Mouse (Mus musculus) neural tube, embryonic 15.5 days (tissue): ENCODE data around the gene Nr3c2. TPM values are rescaled to one million over a fixed set of nuclear protein-coding genes. Genes with fewer than 3 reads are reported as not detected.

Source experiments
- ATAC-seq: fragments of 200-750 bp; cut with Nextera tagmentation; 2 replicates; pipeline ENCODE4 v1.8.0; 2017; ENCODE audit warnings: mild to moderate bottlenecking, moderate TSS enrichment, moderate library complexity; ENCODE audit not compliant: low FRiP score
- H3K27ac ChIP-seq: fragments of 300-500 bp; sonication (generic); replicated peaks from 2 replicates; pipeline ENCODE4 v1.5.1; 2015; ENCODE audit warnings: mild to moderate bottlenecking, inconsistent platforms
- H3K27me3 ChIP-seq: fragments of 300-500 bp; sonication (generic); replicated peaks from 2 replicates; pipeline ENCODE4 v1.6.1; 2015; ENCODE audit warnings: inconsistent platforms
- H3K36me3 ChIP-seq: fragments of 300-500 bp; sonication (generic); 2 replicates; pipeline ENCODE4 v1.6.1; 2015; ENCODE audit warnings: inconsistent platforms
- H3K4me1 ChIP-seq: fragments of 300-500 bp; sonication (generic); 2 replicates; pipeline ENCODE4 v1.6.1; 2015; ENCODE audit warnings: inconsistent platforms
- H3K4me2 ChIP-seq: fragments of 300-500 bp; sonication (generic); 2 replicates; pipeline ENCODE4 v1.6.1; 2015; ENCODE audit warnings: inconsistent platforms, mild to moderate bottlenecking, moderate library complexity
- H3K4me3 ChIP-seq: fragments of 300-500 bp; sonication (generic); replicated peaks from 2 replicates; pipeline ENCODE4 v1.5.1; 2015; ENCODE audit warnings: mild to moderate bottlenecking, inconsistent platforms
- H3K9ac ChIP-seq: fragments of 300-500 bp; sonication (generic); replicated peaks from 2 replicates; pipeline ENCODE4 v1.6.1; 2015; ENCODE audit warnings: mild to moderate bottlenecking, inconsistent platforms
- H3K9me3 ChIP-seq: fragments of 300-500 bp; sonication (generic); replicated peaks from 2 replicates; pipeline ENCODE4 v1.6.1; 2016; ENCODE audit warnings: inconsistent platforms
- whole genome bisulfite sequencing: fragments of 180-500 bp; shearing (Covaris S2); methylation state at CpG from one replicate; pipeline ENCODE4 v1.1.7; 2015; ENCODE audit warnings: mixed read lengths; 5-methylcytosine and 5-hydroxymethylcytosine counted together
- polyA plus RNA-seq: library from polyadenylated mRNA; unstranded; fragments of >200 nt; fragmentation: Nextera tagmentation; extraction: Ambion mirVana; gene quantifications from 2 replicates; pipeline ENCODE4 v1.2.1, GENCODE M21; 2015

Nr3c2 gene
- polyA plus RNA-seq, 1 experiment from 2014 or later = 8.5 TPM

- Histone ChIP-seq H3K4me1 (no peaks in the 10 kb centered on the region), H3K9ac (no peak overlapping the region), H3K27ac (no peak overlapping the region), H3K4me2 (no peak overlapping the region), H3K9me3 (peaks cover 8% of the 10 kb centered on the region; the same call in 1 of the 2 replicates), H3K36me3 (no peaks in the 10 kb centered on the region), H3K4me3 (no peak overlapping the region), H3K27me3 (no peaks in the 10 kb centered on the region)
- WGBS = 47% methylated on average over 1 of the region's 1 CpGs
- no peak for ATAC-seq
Observed at GRCm38 (mm10) chr8:77267941-77268405, 368.7 kb downstream of the Nr3c2 start.

GRCm38 (mm10) chr8:77272136-77272535 is 372.9 kb downstream of the Nr3c2 start:
- no peaks in the 10 kb centered on the region for H3K36me3 ChIP-seq
- H3K9me3 ChIP-seq = peaks cover 8% of the 10 kb centered on the region; the same call in 1 of the 2 replicates
- no peak for ATAC-seq
- no peaks in the 10 kb centered on the region for H3K27me3 ChIP-seq
- H3K4me2 ChIP-seq = no peak overlapping the region
- no peak overlapping the region for H3K4me3 ChIP-seq
- 90% methylated on average over 6 of the region's 6 CpGs for WGBS
- no peaks in the 10 kb centered on the region for H3K4me1 ChIP-seq
- no peak overlapping the region for H3K9ac ChIP-seq
- no peak overlapping the region for H3K27ac ChIP-seq

GRCm38 (mm10) chr8:77275571-77275970 is 376.3 kb downstream of the Nr3c2 start:
- Histone ChIP-seq H3K27me3 (no peaks in the 10 kb centered on the region), H3K27ac (no peak overlapping the region), H3K36me3 (no peaks in the 10 kb centered on the region), H3K4me1 (no peaks in the 10 kb centered on the region), H3K9me3 (no peaks in the 10 kb centered on the region), H3K4me3 (no peak overlapping the region), H3K9ac (no peak overlapping the region), H3K4me2 (no peak overlapping the region)
- ATAC-seq = no peak
- WGBS = 86% methylated on average over 5 of the region's 5 CpGs

GRCm38 (mm10) chr8:77276827-77277226 is 377.6 kb downstream of the Nr3c2 start:
- Histone ChIP-seq H3K9me3 (no peaks in the 10 kb centered on the region), H3K27me3 (no peaks in the 10 kb centered on the region), H3K9ac (no peak overlapping the region), H3K27ac (no peak overlapping the region), H3K36me3 (no peaks in the 10 kb centered on the region), H3K4me2 (no peak overlapping the region), H3K4me3 (no peak overlapping the region), H3K4me1 (no peaks in the 10 kb centered on the region)
- 87% methylated on average over 10 of the region's 10 CpGs for WGBS
- no peak for ATAC-seq

- no peak for ATAC-seq
- H3K4me3 ChIP-seq = no peak overlapping the region
- no peak overlapping the region for H3K4me2 ChIP-seq
- 95% methylated on average over 4 of the region's 4 CpGs for WGBS
- no peak overlapping the region for H3K9ac ChIP-seq
- no peaks in the 10 kb centered on the region for H3K9me3 ChIP-seq
- H3K36me3 ChIP-seq = no peaks in the 10 kb centered on the region
- H3K4me1 ChIP-seq = no peaks in the 10 kb centered on the region
- H3K27me3 ChIP-seq = no peaks in the 10 kb centered on the region
- H3K27ac ChIP-seq = no peak overlapping the region
Observed at GRCm38 (mm10) chr8:77278246-77278645, 379.0 kb downstream of the Nr3c2 start.

GRCm38 (mm10) chr8:77279977-77280376 is 380.7 kb downstream of the Nr3c2 start:
- no peak overlapping the region for H3K9ac ChIP-seq
- no peak overlapping the region for H3K4me3 ChIP-seq
- 62% methylated on average over 3 of the region's 3 CpGs for WGBS
- no peaks in the 10 kb centered on the region for H3K9me3 ChIP-seq
- H3K27ac ChIP-seq = no peak overlapping the region
- H3K4me2 ChIP-seq = no peak overlapping the region
- no peaks in the 10 kb centered on the region for H3K4me1 ChIP-seq
- no peak for ATAC-seq
- H3K36me3 ChIP-seq = no peaks in the 10 kb centered on the region
- H3K27me3 ChIP-seq = no peaks in the 10 kb centered on the region

GRCm38 (mm10) chr8:77282605-77283236 is 383.5 kb downstream of the Nr3c2 start:
- H3K4me1 ChIP-seq = no peaks in the 10 kb centered on the region
- H3K4me2 ChIP-seq = no peak overlapping the region
- no peaks in the 10 kb centered on the region for H3K27me3 ChIP-seq
- no peak overlapping the region for H3K27ac ChIP-seq
- 89% methylated on average over 7 of the region's 7 CpGs for WGBS
- H3K9ac ChIP-seq = no peak overlapping the region
- ATAC-seq = no peak
- H3K36me3 ChIP-seq = no peaks in the 10 kb centered on the region
- no peak overlapping the region for H3K4me3 ChIP-seq
- no peaks in the 10 kb centered on the region for H3K9me3 ChIP-seq

GRCm38 (mm10) chr8:77284473-77284872 is 385.2 kb downstream of the Nr3c2 start:
- H3K27me3 ChIP-seq = no peaks in the 10 kb centered on the region
- H3K9ac ChIP-seq = no peak overlapping the region
- ATAC-seq = no peak
- no peak overlapping the region for H3K27ac ChIP-seq
- no peaks in the 10 kb centered on the region for H3K9me3 ChIP-seq
- no peaks in the 10 kb centered on the region for H3K4me1 ChIP-seq
- H3K4me3 ChIP-seq = no peak overlapping the region
- H3K36me3 ChIP-seq = no peaks in the 10 kb centered on the region
- no peak overlapping the region for H3K4me2 ChIP-seq
- 92% methylated on average over 3 of the region's 3 CpGs for WGBS

- no peak for ATAC-seq
- no peaks in the 10 kb centered on the region for H3K9me3 ChIP-seq
- H3K27me3 ChIP-seq = no peaks in the 10 kb centered on the region
- no peaks in the 10 kb centered on the region for H3K36me3 ChIP-seq
- H3K4me3 ChIP-seq = no peak overlapping the region
- no peak overlapping the region for H3K4me2 ChIP-seq
- no peaks in the 10 kb centered on the region for H3K4me1 ChIP-seq
- no peak overlapping the region for H3K27ac ChIP-seq
- WGBS = 73% methylated on average over 3 of the region's 3 CpGs
- no peak overlapping the region for H3K9ac ChIP-seq
Observed at GRCm38 (mm10) chr8:77288065-77288464, 388.8 kb downstream of the Nr3c2 start.

GRCm38 (mm10) chr8:77288492-77288891 is 389.2 kb downstream of the Nr3c2 start:
- Histone ChIP-seq H3K9me3 (no peaks in the 10 kb centered on the region), H3K9ac (no peak overlapping the region), H3K27me3 (no peaks in the 10 kb centered on the region), H3K4me3 (no peak overlapping the region), H3K4me2 (no peak overlapping the region), H3K27ac (no peak overlapping the region), H3K4me1 (no peaks in the 10 kb centered on the region), H3K36me3 (no peaks in the 10 kb centered on the region)
- no peak for ATAC-seq
- WGBS = 90% methylated on average over 12 of the region's 12 CpGs

- no peaks in the 10 kb centered on the region for H3K27me3 ChIP-seq
- 70% methylated on average over 4 of the region's 4 CpGs for WGBS
- no peaks in the 10 kb centered on the region for H3K4me1 ChIP-seq
- H3K9me3 ChIP-seq = no peaks in the 10 kb centered on the region
- ATAC-seq = no peak
- no peak overlapping the region for H3K27ac ChIP-seq
- no peak overlapping the region for H3K4me3 ChIP-seq
- H3K4me2 ChIP-seq = no peak overlapping the region
- no peak overlapping the region for H3K9ac ChIP-seq
- no peaks in the 10 kb centered on the region for H3K36me3 ChIP-seq
Observed at GRCm38 (mm10) chr8:77292120-77292519, 392.9 kb downstream of the Nr3c2 start.

- Histone ChIP-seq H3K4me2 (no peak overlapping the region), H3K4me1 (no peaks in the 10 kb centered on the region), H3K9ac (no peak overlapping the region), H3K27ac (no peak overlapping the region), H3K36me3 (no peaks in the 10 kb centered on the region), H3K4me3 (no peak overlapping the region), H3K9me3 (no peaks in the 10 kb centered on the region), H3K27me3 (no peaks in the 10 kb centered on the region)
- ATAC-seq = no peak
- 67% methylated on average over 11 of the region's 11 CpGs for WGBS
Observed at GRCm38 (mm10) chr8:77292649-77293048, 393.4 kb downstream of the Nr3c2 start.
